Mouse (Mus musculus) forebrain, embryonic 10.5 days (tissue): Measurements from ENCODE around the gene Cyth4. TPM values are rescaled to one million over a fixed set of nuclear protein-coding genes. Genes with fewer than 3 reads are reported as not detected.
A peak's percentile ranks its signal among the peaks of the same experiment; 100 is the strongest.

Experiments
- DNase-seq: peaks from one replicate; pipeline ENCODE4 v3.0.0-alpha.2; 2017; ENCODE audit warnings: low spot score; ENCODE audit errors: extremely low spot score
- H3K27ac ChIP-seq: fragments of 300-500 bp; sonication (generic); 2 replicates; pipeline ENCODE4 v1.5.1; 2016; ENCODE audit warnings: mild to moderate bottlenecking
- H3K27me3 ChIP-seq: fragments of 300-500 bp; sonication (generic); 2 replicates; pipeline ENCODE4 v1.6.1; 2016; ENCODE audit warnings: mild to moderate bottlenecking; ENCODE audit not compliant: poor library complexity, severe bottlenecking
- H3K36me3 ChIP-seq: fragments of 300-500 bp; sonication (generic); replicated peaks from 2 replicates; pipeline ENCODE4 v1.6.1; 2016; ENCODE audit warnings: mild to moderate bottlenecking, moderate library complexity
- H3K4me1 ChIP-seq: fragments of 300-500 bp; sonication (generic); 2 replicates; pipeline ENCODE4 v1.6.1; 2016
- H3K4me3 ChIP-seq: fragments of 300-500 bp; sonication (generic); 2 replicates; pipeline ENCODE4 v1.5.1; 2016; ENCODE audit warnings: mild to moderate bottlenecking, moderate library complexity
- H3K9me3 ChIP-seq: fragments of 300-500 bp; sonication (generic); 2 replicates; pipeline ENCODE4 v1.6.1; 2016; ENCODE audit warnings: mild to moderate bottlenecking, moderate library complexity
- WGBS: fragments of 180-500 bp; shearing (Covaris S2); methylation state at CpG from one replicate; pipeline ENCODE4 v1.1.7; 2016; 5-methylcytosine and 5-hydroxymethylcytosine counted together
- polyA plus RNA-seq: library from polyadenylated mRNA; unstranded; fragments of >200 nt; fragmentation: Nextera tagmentation; extraction: Ambion mirVana; gene quantifications from 2 replicates; pipeline ENCODE4 v1.2.1, GENCODE M21; 2016

Cyth4 gene
- polyA plus RNA-seq, 1 experiment from 2014 or later, result 4.5 TPM

- Histone ChIP-seq H3K4me3 (no peak overlapping the region), H3K36me3 (no peaks in the 10 kb centered on the region), H3K27ac (no peak overlapping the region), H3K27me3 (no peaks in the 10 kb centered on the region), H3K4me1 (peaks cover 15% of the 10 kb centered on the region; the same call in 1 of the 2 replicates), H3K9me3 (peaks cover 5% of the 10 kb centered on the region; the same call in 1 of the 2 replicates)
- WGBS, result 80% methylated on average over 6 of the region's 6 CpGs
- no peak for DNase-seq
Measured at GRCm38 (mm10) chr15:78589936-78590335, 6.9 kb upstream of the Cyth4 start.

- Histone ChIP-seq H3K27me3 (no peaks in the 10 kb centered on the region), H3K36me3 (no peaks in the 10 kb centered on the region), H3K4me1 (peaks cover 15% of the 10 kb centered on the region; the same call in 1 of the 2 replicates), H3K27ac (no peak overlapping the region), H3K4me3 (no peak overlapping the region), H3K9me3 (peaks cover 5% of the 10 kb centered on the region; the same call in 1 of the 2 replicates)
- no peak for DNase-seq
- 80% methylated on average over 6 of the region's 6 CpGs for WGBS
Measured at GRCm38 (mm10) chr15:78590785-78591184, 6.1 kb upstream of the Cyth4 start.

GRCm38 (mm10) chr15:78591680-78592451, 5.0 kb upstream of the Cyth4 start:
- no peaks in the 10 kb centered on the region for H3K9me3 ChIP-seq
- H3K27ac ChIP-seq, result no peak overlapping the region
- DNase-seq, result no peak
- no peak overlapping the region for H3K4me3 ChIP-seq
- no peaks in the 10 kb centered on the region for H3K27me3 ChIP-seq
- H3K36me3 ChIP-seq, result no peaks in the 10 kb centered on the region
- H3K4me1 ChIP-seq, result peaks cover 16% of the 10 kb centered on the region; the same call in 1 of the 2 replicates
- 71% methylated on average over 15 of the region's 15 CpGs for WGBS

GRCm38 (mm10) chr15:78592452-78592968, 4.3 kb upstream of the Cyth4 start:
- WGBS, result 85% methylated on average over 14 of the region's 14 CpGs
- H3K4me3 ChIP-seq, result no peak overlapping the region
- no peak overlapping the region for H3K27ac ChIP-seq

GRCm38 (mm10) chr15:78593896-78594425, 2.9 kb upstream of the Cyth4 start:
- Histone ChIP-seq H3K9me3 (no peaks in the 10 kb centered on the region), H3K4me1 (peaks cover 20% of the 10 kb centered on the region; the same call in 1 of the 2 replicates), H3K27ac (no peak overlapping the region), H3K36me3 (no peaks in the 10 kb centered on the region), H3K4me3 (no peak overlapping the region), H3K27me3 (no peaks in the 10 kb centered on the region)
- no peak for DNase-seq
- WGBS, result 93% methylated on average over 7 of the region's 7 CpGs

More at GRCm38 (mm10) chr15:78592452-78592968, 4.3 kb upstream of the Cyth4 start:
- H3K27me3 ChIP-seq, result no peaks in the 10 kb centered on the region
- no peak for DNase-seq
- no peaks in the 10 kb centered on the region for H3K36me3 ChIP-seq
- H3K9me3 ChIP-seq, result no peaks in the 10 kb centered on the region
- H3K4me1 ChIP-seq, result peaks cover 20% of the 10 kb centered on the region; the same call in 1 of the 2 replicates

- DNase-seq, result no peak
- Histone ChIP-seq H3K36me3 (no peaks in the 10 kb centered on the region), H3K27me3 (no peaks in the 10 kb centered on the region), H3K4me3 (no peak overlapping the region), H3K4me1 (peaks cover 20% of the 10 kb centered on the region; the same call in 1 of the 2 replicates), H3K27ac (no peak overlapping the region), H3K9me3 (no peaks in the 10 kb centered on the region)
- WGBS, result 97% methylated on average over 2 of the region's 2 CpGs
Measured at GRCm38 (mm10) chr15:78594831-78595230, 2.0 kb upstream of the Cyth4 start.

- Histone ChIP-seq H3K36me3 (no peaks in the 10 kb centered on the region), H3K4me1 (peaks cover 20% of the 10 kb centered on the region; the same call in 1 of the 2 replicates), H3K9me3 (no peaks in the 10 kb centered on the region), H3K27me3 (no peaks in the 10 kb centered on the region), H3K27ac (no peak overlapping the region), H3K4me3 (no peak overlapping the region)
- no peak for DNase-seq
- WGBS, result 72% methylated on average over 5 of the region's 5 CpGs
Measured at GRCm38 (mm10) chr15:78595468-78595867, 1.4 kb upstream of the Cyth4 start.

- Histone ChIP-seq H3K9me3 (no peaks in the 10 kb centered on the region), H3K4me3 (no peak overlapping the region), H3K27me3 (no peaks in the 10 kb centered on the region), H3K36me3 (no peaks in the 10 kb centered on the region), H3K27ac (peak overlapping the region; percentile 36; the same call in 1 of the 2 replicates), H3K4me1 (peaks cover 14% of the 10 kb centered on the region; the same call in 1 of the 2 replicates)
- WGBS, result 84% methylated on average over 6 of the region's 6 CpGs
- DNase-seq, result no peak
Measured at GRCm38 (mm10) chr15:78596504-78596903, 343 bp upstream of the Cyth4 start.

- 62% methylated on average over 4 of the region's 4 CpGs for WGBS
- Histone ChIP-seq H3K4me3 (no peak overlapping the region), H3K4me1 (0 out of 2 replicates have a peak, but pooled peaks cover 5% of the 10 kb centered on the region), H3K9me3 (peaks cover 6% of the 10 kb centered on the region), H3K27me3 (no peaks in the 10 kb centered on the region), H3K27ac (0 out of 2 replicates have a peak overlapping the region, but pooled peaks have one; percentile 5), H3K36me3 (no peaks in the 10 kb centered on the region)
- no peak for DNase-seq
Measured at GRCm38 (mm10) chr15:78597729-78598128, 882 bp downstream of the Cyth4 start.

- DNase-seq, result no peak
- Histone ChIP-seq H3K27me3 (no peaks in the 10 kb centered on the region), H3K36me3 (no peaks in the 10 kb centered on the region), H3K4me3 (no peak overlapping the region), H3K4me1 (peaks cover 6% of the 10 kb centered on the region; the same call in 1 of the 2 replicates), H3K27ac (peak overlapping the region; percentile 35; the same call in 1 of the 2 replicates), H3K9me3 (peaks cover 6% of the 10 kb centered on the region)
- WGBS, result 81% methylated on average over 6 of the region's 6 CpGs
Measured at GRCm38 (mm10) chr15:78599124-78599523, 2.3 kb downstream of the Cyth4 start.

- Histone ChIP-seq H3K4me3 (no peak overlapping the region), H3K36me3 (no peaks in the 10 kb centered on the region), H3K4me1 (peaks cover 9% of the 10 kb centered on the region; the same call in 1 of the 2 replicates), H3K9me3 (peaks cover 6% of the 10 kb centered on the region), H3K27me3 (no peaks in the 10 kb centered on the region), H3K27ac (no peak overlapping the region)
- DNase-seq, result no peak
- WGBS, result 82% methylated on average over 13 of the region's 13 CpGs
Measured at GRCm38 (mm10) chr15:78599529-78600193, 2.8 kb downstream of the Cyth4 start.

- DNase-seq, result no peak
- WGBS, result 88% methylated on average over 6 of the region's 6 CpGs
- peaks cover 19% of the 10 kb centered on the region for H3K4me1 ChIP-seq
- H3K36me3 ChIP-seq, result no peaks in the 10 kb centered on the region
- no peaks in the 10 kb centered on the region for H3K27me3 ChIP-seq
- no peak overlapping the region for H3K27ac ChIP-seq
- peaks cover 6% of the 10 kb centered on the region for H3K9me3 ChIP-seq
- H3K4me3 ChIP-seq, result no peak overlapping the region
Measured at GRCm38 (mm10) chr15:78601180-78601579, 4.3 kb downstream of the Cyth4 start.
